Mouse (Mus musculus) liver, embryonic 11.5 days (tissue): ENCODE data around the gene Rap1gap. TPM values are rescaled to one million over a fixed set of nuclear protein-coding genes. Genes with fewer than 3 reads are reported as not detected.
A peak's percentile ranks its signal among the peaks of the same experiment; 100 is the strongest.

Experiments used
- ATAC-seq: fragments of 200-750 bp; cut with Nextera tagmentation; replicated peaks from 2 replicates; pipeline ENCODE4 v1.8.0; 2017; ENCODE audit warnings: moderate number of reproducible peaks, mild to moderate bottlenecking, moderate TSS enrichment, moderate library complexity; ENCODE audit not compliant: low FRiP score
- DNase-seq: peaks from one replicate; pipeline ENCODE4 v3.0.0-alpha.2; 2017; ENCODE audit warnings: low spot score
- H3K27ac ChIP-seq: fragments of 300-500 bp; sonication (generic); 2 replicates; pipeline ENCODE4 v1.5.1; 2014; ENCODE audit warnings: mild to moderate bottlenecking, low read depth, low read length, control low read depth
- H3K27me3 ChIP-seq: fragments of 300-500 bp; sonication (generic); replicated peaks from 2 replicates; pipeline ENCODE4 v1.6.1; 2014; ENCODE audit warnings: low read length, mixed read lengths; ENCODE audit not compliant: control insufficient read depth, insufficient read depth
- H3K36me3 ChIP-seq: fragments of 300-500 bp; sonication (generic); 2 replicates; pipeline ENCODE4 v1.6.1; 2014; ENCODE audit warnings: mild to moderate bottlenecking, low read length, moderate library complexity, mixed read lengths; ENCODE audit not compliant: control insufficient read depth, insufficient read depth
- H3K4me1 ChIP-seq: fragments of 300-500 bp; sonication (generic); replicated peaks from 2 replicates; pipeline ENCODE4 v1.6.1; 2014; ENCODE audit warnings: low read length, mixed read lengths; ENCODE audit not compliant: control insufficient read depth, insufficient read depth
- H3K4me2 ChIP-seq: fragments of 300-500 bp; sonication (generic); 2 replicates; pipeline ENCODE4 v1.6.1; 2014; ENCODE audit warnings: mild to moderate bottlenecking, control low read depth, moderate library complexity
- H3K4me3 ChIP-seq: fragments of 300-500 bp; sonication (generic); 2 replicates; pipeline ENCODE4 v1.5.1; 2014; ENCODE audit warnings: low read depth, low read length, control low read depth
- H3K9ac ChIP-seq: fragments of 300-500 bp; sonication (generic); 2 replicates; pipeline ENCODE4 v1.6.1; 2014; ENCODE audit warnings: low read depth, low read length, control low read depth
- H3K9me3 ChIP-seq: fragments of 300-500 bp; sonication (generic); 2 replicates; pipeline ENCODE4 v1.6.1; 2016; ENCODE audit warnings: low read length, inconsistent platforms, mixed read lengths; ENCODE audit not compliant: control insufficient read depth
- WGBS: fragments of 180-500 bp; shearing (Covaris S2); extraction: QIAGEN DNeasy Blood & Tissue Kit; methylation state at CpG from one replicate; pipeline ENCODE4 v1.1.7; 2014; 5-methylcytosine and 5-hydroxymethylcytosine counted together
- polyA plus RNA-seq: library from polyadenylated mRNA; unstranded; fragments of >200 nt; fragmentation: Nextera tagmentation; extraction: Ambion mirVana; gene quantifications from 2 replicates; pipeline ENCODE4 v1.2.1, GENCODE M21; 2014

Gene Rap1gap
- polyA plus RNA-seq, 1 experiment from 2014 or later, result 4.1 TPM

- H3K27me3 ChIP-seq, result no peaks in the 10 kb centered on the region
- H3K36me3 ChIP-seq, result peaks cover 50% of the 10 kb centered on the region
- no peak overlapping the region for H3K9ac ChIP-seq
- no peak overlapping the region; the same call in 1 of the 2 replicates for H3K27ac ChIP-seq
- no peaks in the 10 kb centered on the region for H3K9me3 ChIP-seq
- no peak for DNase-seq
- 73% methylated on average over 5 of the region's 5 CpGs for whole genome bisulfite sequencing
- ATAC-seq, result no peak
- no peak overlapping the region for H3K4me2 ChIP-seq
- peaks cover 12% of the 10 kb centered on the region for H3K4me1 ChIP-seq
- H3K4me3 ChIP-seq, result no peak overlapping the region
These were observed 23.0 kb upstream of the Rap1gap start for GRCm38 (mm10) chr4:137641556-137641955.

DNA sequence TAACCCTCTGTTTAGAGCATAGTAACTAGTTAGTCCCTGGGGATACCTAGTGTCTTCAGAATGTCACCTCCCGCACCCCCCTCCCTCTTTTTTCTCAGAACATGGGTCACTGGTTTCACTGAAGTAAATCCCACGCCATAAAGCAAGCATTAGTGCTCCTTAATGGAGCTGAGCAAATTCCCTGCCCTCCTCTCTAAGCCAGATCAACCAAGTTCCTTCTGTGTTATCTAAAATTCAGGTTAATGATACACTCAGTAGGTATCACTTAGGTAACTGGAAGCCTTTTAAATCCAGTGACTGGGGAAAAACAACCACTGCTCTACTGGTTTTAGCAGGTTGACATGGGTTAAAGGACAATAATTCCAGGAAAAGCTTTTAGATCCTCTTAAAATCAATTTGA, 22.4 kb upstream of the Rap1gap start:
- no peak for ATAC-seq

DNA sequence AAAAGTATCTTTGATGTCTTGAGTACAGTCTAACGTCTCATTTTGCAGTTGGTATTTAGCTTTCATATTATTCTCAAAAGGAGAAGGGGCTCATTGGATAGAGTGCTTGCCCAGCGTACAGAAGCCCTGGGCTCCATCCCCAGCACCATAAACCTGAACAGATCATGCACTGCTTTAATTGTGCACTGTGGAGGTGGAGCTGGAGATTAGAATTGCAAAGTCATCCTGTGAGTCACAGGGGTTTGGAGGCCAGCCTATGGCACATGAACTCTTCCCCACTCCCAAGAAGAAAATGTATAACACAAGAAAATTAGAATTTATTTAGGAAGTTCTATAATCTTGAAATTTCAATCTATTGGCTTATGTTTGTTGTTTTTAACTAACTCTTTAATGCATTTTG, 21.1 kb upstream of the Rap1gap start:
- H3K27me3 ChIP-seq, result no peaks in the 10 kb centered on the region
- DNase-seq (no peak), ATAC-seq (no peak)
- 74% methylated on average over 2 of the region's 2 CpGs for WGBS
- no peak overlapping the region for H3K9ac ChIP-seq
- H3K4me1 ChIP-seq, result peaks cover 12% of the 10 kb centered on the region
- H3K4me2 ChIP-seq, result no peak overlapping the region
- H3K27ac ChIP-seq, result no peak overlapping the region
- no peaks in the 10 kb centered on the region for H3K9me3 ChIP-seq
- H3K36me3 ChIP-seq, result peaks cover 42% of the 10 kb centered on the region
- no peak overlapping the region for H3K4me3 ChIP-seq

More for the DNA sequence above, 22.4 kb upstream of the Rap1gap start:
- Histone ChIP-seq H3K27ac (no peak overlapping the region; the same call in 1 of the 2 replicates), H3K4me2 (peak overlapping the region; percentile 10; the same call in 1 of the 2 replicates), H3K9ac (0 out of 2 replicates have a peak overlapping the region, but pooled peaks have one; percentile 26), H3K27me3 (no peaks in the 10 kb centered on the region), H3K4me1 (peaks cover 12% of the 10 kb centered on the region), H3K9me3 (no peaks in the 10 kb centered on the region), H3K36me3 (peaks cover 48% of the 10 kb centered on the region), H3K4me3 (no peak overlapping the region)
- 66% methylated on average over 2 of the region's 2 CpGs for WGBS
- no peak for DNase-seq

DNA sequence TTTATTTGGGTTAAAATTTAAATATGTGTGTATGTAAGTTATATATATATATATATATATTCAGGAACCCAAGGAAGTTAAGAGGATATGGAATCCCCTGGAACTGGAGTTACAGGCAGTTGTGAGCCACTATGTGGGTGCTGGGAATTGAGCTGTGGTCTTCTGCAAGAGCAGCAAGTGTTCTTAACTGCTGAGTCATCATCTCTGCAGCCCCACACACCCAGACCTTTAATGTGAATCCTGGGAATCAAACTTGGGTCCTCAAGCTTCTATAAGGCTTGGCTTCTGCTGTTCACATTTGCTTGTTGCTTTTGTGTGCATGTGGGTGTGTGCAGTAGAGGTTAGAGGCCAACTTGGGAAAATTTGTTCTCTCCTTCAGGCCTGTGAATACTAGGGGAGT, 18.3 kb upstream of the Rap1gap start:
- Histone ChIP-seq H3K9me3 (no peaks in the 10 kb centered on the region), H3K4me3 (no peak overlapping the region), H3K27ac (no peak overlapping the region), H3K4me2 (no peak overlapping the region), H3K4me1 (peaks cover 11% of the 10 kb centered on the region), H3K27me3 (no peaks in the 10 kb centered on the region), H3K9ac (no peak overlapping the region), H3K36me3 (peaks cover 41% of the 10 kb centered on the region)
- DNase-seq (no peak), ATAC-seq (no peak)

- ATAC-seq (no peak), DNase-seq (no peak)
- H3K4me2 ChIP-seq, result no peak overlapping the region
- H3K4me1 ChIP-seq, result peaks cover 4% of the 10 kb centered on the region
- H3K9me3 ChIP-seq, result no peaks in the 10 kb centered on the region
- no peak overlapping the region for H3K27ac ChIP-seq
- H3K9ac ChIP-seq, result no peak overlapping the region
- 85% methylated on average over 6 of the region's 6 CpGs for WGBS
- no peak overlapping the region for H3K4me3 ChIP-seq
- H3K36me3 ChIP-seq, result peaks cover 44% of the 10 kb centered on the region
- no peaks in the 10 kb centered on the region for H3K27me3 ChIP-seq
These were observed 16.9 kb upstream of the Rap1gap start for GRCm38 (mm10) chr4:137647648-137648047.

DNA sequence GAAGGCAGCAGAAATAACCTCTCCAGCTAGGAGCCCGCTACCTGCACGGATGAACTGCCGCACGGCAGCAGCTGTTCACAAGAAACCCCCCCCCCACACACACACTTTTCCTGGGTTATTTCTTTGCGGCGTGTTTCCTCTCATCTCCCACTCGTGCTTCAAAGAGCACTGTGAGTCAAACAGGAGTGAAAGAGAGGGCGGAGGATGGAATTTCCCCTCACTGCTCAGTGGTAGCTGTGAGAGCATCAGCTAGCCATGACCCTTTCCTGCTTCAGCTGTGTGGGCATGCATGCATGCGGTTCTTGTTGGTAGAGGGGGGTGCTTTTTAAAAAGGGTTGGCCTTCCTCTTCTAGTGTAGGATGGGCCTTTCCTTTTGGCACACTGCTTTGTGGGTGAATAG, 16.3 kb upstream of the Rap1gap start:
- H3K4me2 ChIP-seq, result no peak overlapping the region
- ATAC-seq (no peak), DNase-seq (no peak)
- no peak overlapping the region for H3K4me3 ChIP-seq
- H3K9ac ChIP-seq, result no peak overlapping the region
- H3K4me1 ChIP-seq, result no peaks in the 10 kb centered on the region; the same call in 1 of the 2 replicates
- H3K27me3 ChIP-seq, result no peaks in the 10 kb centered on the region
- H3K36me3 ChIP-seq, result peaks cover 47% of the 10 kb centered on the region
- no peaks in the 10 kb centered on the region for H3K9me3 ChIP-seq
- no peak overlapping the region for H3K27ac ChIP-seq
- 91% methylated on average over 9 of the region's 9 CpGs for WGBS

- H3K27me3 ChIP-seq, result no peaks in the 10 kb centered on the region
- 0 out of 2 replicates have a peak overlapping the region, but pooled peaks have one; percentile 2 for H3K27ac ChIP-seq
- DNase-seq (no peak), ATAC-seq (no peak)
- no peak overlapping the region for H3K9ac ChIP-seq
- H3K9me3 ChIP-seq, result no peaks in the 10 kb centered on the region
- no peaks in the 10 kb centered on the region for H3K4me1 ChIP-seq
- no peak overlapping the region for H3K4me2 ChIP-seq
- 80% methylated on average over 5 of the region's 5 CpGs for WGBS
- H3K36me3 ChIP-seq, result peaks cover 39% of the 10 kb centered on the region
- no peak overlapping the region for H3K4me3 ChIP-seq
These were observed 13.6 kb upstream of the Rap1gap start for GRCm38 (mm10) chr4:137650912-137651311.

DNA sequence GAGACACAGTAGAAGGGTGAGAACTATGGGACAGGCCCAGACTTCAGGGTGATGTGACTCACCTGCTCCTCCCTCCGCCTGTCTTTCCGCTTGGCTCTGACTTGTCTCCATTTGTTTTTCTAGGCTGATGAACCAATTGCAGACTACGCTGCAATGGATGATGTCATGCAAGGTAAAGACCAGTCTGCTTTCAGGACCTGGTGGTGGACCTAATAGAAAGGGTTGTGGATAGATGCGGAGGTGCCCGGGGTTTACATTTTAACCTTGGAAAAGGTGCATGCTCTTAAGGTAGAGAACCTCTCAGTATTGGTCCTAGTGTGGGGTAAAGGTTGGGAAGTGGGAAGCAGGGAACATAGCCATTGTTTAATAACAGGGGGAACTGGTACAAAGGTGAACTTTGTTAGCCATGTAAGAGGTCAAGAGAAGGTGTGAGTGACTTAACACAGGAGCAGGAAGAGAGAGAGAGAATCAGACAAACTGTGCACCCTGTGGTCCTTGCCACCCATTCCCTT, 11.6 kb upstream of the Rap1gap start:
- Histone ChIP-seq H3K36me3 (peaks cover 46% of the 10 kb centered on the region), H3K27ac (no peak overlapping the region), H3K4me2 (no peak overlapping the region), H3K27me3 (no peaks in the 10 kb centered on the region), H3K9me3 (no peaks in the 10 kb centered on the region), H3K9ac (no peak overlapping the region), H3K4me3 (no peak overlapping the region), H3K4me1 (no peaks in the 10 kb centered on the region)
- DNase-seq (no peak), ATAC-seq (no peak)
- 98% methylated on average over 5 of the region's 5 CpGs for WGBS

DNA sequence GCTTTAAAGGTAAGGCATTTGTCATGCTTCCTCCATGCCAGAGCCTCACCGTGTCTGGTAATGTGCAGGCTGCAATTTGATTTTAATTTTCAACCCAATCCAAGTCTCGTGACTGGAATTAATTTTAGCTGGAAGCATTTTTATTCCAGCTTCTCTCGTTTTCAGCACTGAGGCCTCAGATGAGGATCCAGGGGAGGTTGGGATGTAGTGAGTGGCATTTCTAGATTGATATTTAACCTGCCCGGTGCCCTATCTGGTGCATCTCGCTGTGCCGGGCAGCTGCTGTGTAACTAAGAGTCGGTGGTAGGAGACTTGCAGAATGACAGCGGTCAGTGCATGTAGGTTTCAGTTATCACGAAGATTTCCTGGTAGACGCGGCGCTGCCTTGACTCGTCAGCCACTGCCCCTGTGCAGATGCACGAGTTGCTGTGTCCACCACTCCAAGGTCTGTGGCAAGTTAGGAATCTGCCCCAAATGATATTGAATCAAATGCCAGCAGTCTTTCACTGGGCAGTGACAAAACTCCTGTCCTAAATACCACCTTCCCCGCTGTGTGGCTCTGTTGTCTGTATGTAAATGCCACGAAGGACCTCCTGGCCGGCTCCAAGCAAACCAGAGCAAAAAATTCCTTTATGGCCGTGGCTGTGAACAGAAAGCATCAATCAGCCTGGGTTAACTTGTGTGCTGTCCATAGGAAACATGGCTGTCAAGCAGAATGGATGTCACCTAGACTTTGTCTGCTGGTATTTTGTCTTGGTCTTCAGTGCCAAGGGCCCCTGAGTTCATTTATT, 9.1 kb upstream of the Rap1gap start:
- H3K27ac ChIP-seq, result no peak overlapping the region
- H3K9me3 ChIP-seq, result no peaks in the 10 kb centered on the region
- H3K27me3 ChIP-seq, result no peaks in the 10 kb centered on the region
- 85% methylated on average over 18 of the region's 18 CpGs for WGBS
- H3K4me2 ChIP-seq, result no peak overlapping the region
- H3K36me3 ChIP-seq, result peaks cover 41% of the 10 kb centered on the region
- 0 out of 2 replicates have a peak, but pooled peaks cover 2% of the 10 kb centered on the region for H3K4me1 ChIP-seq
- no peak overlapping the region for H3K9ac ChIP-seq
- H3K4me3 ChIP-seq, result no peak overlapping the region
- DNase-seq (no peak), ATAC-seq (no peak)
